Mouse (Mus musculus) left cerebral cortex, adult 8-10 months (tissue): ENCODE measurements around the gene Gm10352. TPM values are rescaled to one million over a fixed set of nuclear protein-coding genes. Genes with fewer than 3 reads are reported as not detected.
"Not testable (repeated sequence)": the region's sequence is repeated elsewhere in the genome, so short reads cannot be mapped to it uniquely, and the experiment has no call there.

Experiments used
- DNase-seq, 2 experiments: peaks; one replicate each; pipeline ENCODE4 v3.0.0; 2022; ENCODE audit warnings: low spot score in 2 of 2
- total RNA-seq, 4 experiments: library from RNA; stranded (reverse); gene quantifications; 2 replicates each; pipeline ENCODE4 v1.2.4; 2022

The Gm10352 gene
- total RNA-seq, result not detected

DNA sequence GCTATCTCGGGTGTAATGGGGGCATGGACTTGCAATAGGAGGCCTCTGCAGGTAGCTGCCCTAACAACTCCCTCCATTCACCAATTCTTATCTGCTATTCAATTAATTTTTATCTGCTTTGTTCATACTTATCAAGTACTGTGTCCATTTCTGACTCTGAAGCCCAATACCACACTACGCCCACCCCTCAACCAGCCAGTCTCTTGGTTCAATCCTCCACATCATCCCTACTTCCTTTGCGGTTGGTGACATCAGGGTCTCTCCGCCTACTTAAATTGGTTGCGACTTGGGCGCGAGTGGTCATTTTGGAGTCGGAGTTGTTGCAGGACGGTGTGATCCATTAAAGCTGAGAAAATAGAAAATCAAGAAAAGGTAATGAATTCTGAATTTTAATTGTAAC is at the start of gene Gm10352:
Gene Gm10352, plus strand, starts transcription at position 301 of the 400 bp plus-strand sequence.
- not testable (repeated sequence) for DNase-seq

- DNase-seq, result not testable (repeated sequence)
Measured at GRCm38 (mm10) chrY:2932282-2932681, 31.5 kb downstream of the Gm10352 start, which contains the start of gene Gm29289. Gm29289 (plus strand) TSS chrY:2932582.

Other genes with a start within 250 kb of the Gm10352 start
- gene Sry, start 237.3 kb upstream of the Gm10352 start, total RNA-seq, result not detected
- gene H2al2b, start 180.3 kb upstream of the Gm10352 start, total RNA-seq, result not detected
- not detected for gene Gm4064, start 104.8 kb upstream of the Gm10352 start, total RNA-seq
- not detected for gene Rbmy, start 70.3 kb upstream of the Gm10352 start, total RNA-seq
- gene Gm10256, start 70.3 kb upstream of the Gm10352 start, total RNA-seq, result not detected
- not detected for gene Gm29289, start 31.6 kb downstream of the Gm10352 start, total RNA-seq